Mouse (Mus musculus) cerebellum, adult 2 months (tissue): Measurements from ENCODE around the gene Tmem108.

Experiments
- CTCF ChIP-seq: fragments of 200-500 bp; IDR thresholded peaks from 2 replicates; pipeline ENCODE4 v1.5.1; 2011; ENCODE audit warnings: low read depth, mild to moderate bottlenecking, control low read depth, low read length, moderate library complexity, borderline replicate concordance; ENCODE audit not compliant: insufficient read depth
- POLR2A ChIP-seq: fragments of 200-500 bp; IDR thresholded peaks from 2 replicates; pipeline ENCODE4 v1.6.1; 2011; ENCODE audit warnings: low read length, control low read depth, borderline replicate concordance; ENCODE audit not compliant: insufficient read depth

DNA sequence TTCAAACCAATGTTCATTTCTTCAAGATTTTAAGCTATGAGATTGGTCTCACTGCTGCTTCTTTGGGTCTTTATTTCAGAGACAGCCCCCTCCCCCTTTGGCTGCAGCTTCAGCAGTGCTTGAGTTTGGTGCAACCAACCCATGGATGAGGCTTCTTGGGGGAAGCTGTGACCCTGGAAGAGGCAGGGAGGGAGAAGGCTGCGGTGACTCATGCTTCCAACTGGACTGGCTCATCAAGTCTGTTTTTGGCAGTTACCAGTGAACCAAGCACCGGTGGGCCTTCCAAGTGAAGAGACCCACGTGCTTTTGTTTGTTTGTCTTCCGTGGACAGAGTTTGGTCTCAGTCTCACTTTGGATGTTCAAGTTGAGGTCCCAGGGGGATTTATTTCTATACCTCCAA is 215.9 kb downstream of the Tmem108 start:
- TF ChIP-seq CTCF, result no peak
- TF ChIP-seq POLR2A, result no peak
